Mouse (Mus musculus): ENCODE data around the gene Kcnk10.

- no peak for TF ChIP-seq HCFC1 (IDR thresholded peaks at IDR 0.05; ENCODE audit: borderline replicate concordance, insufficient read depth, low read length)
- no peak for TF ChIP-seq ZC3H11A (IDR thresholded peaks at IDR 0.05; ENCODE audit: borderline replicate concordance, low read depth, low read length)
- no peak for TF ChIP-seq CHD2 (IDR thresholded peaks at IDR 0.05; ENCODE audit: low read depth, low read length)
- no peak for TF ChIP-seq ZNF384 (IDR thresholded peaks at IDR 0.05; ENCODE audit: low read depth, low read length)
- TF ChIP-seq MAFK (IDR thresholded peaks at IDR 0.05; ENCODE audit: insufficient read depth, low read depth, low read length): no peak
These were observed 15.7 kb downstream of the Kcnk10 start for GRCm38 (mm10) chr12:98562341-98562977.
